Mouse (Mus musculus) heart, adult 2 months (tissue): ENCODE results near the gene Psen1.

Experiments used
- CTCF ChIP-seq: fragments of 200-600 bp; IDR thresholded peaks from 2 replicates; pipeline ENCODE4 v1.8.1; 2022; ENCODE audit warnings: antibody characterized with exemption, mild to moderate bottlenecking, moderate library complexity
- EP300 ChIP-seq: fragments of 200-500 bp; IDR thresholded peaks from 2 replicates; pipeline ENCODE4 v1.6.1; 2011; ENCODE audit warnings: low read depth, low read length, control low read depth; ENCODE audit not compliant: insufficient read depth
- POLR2A ChIP-seq: fragments of 200-500 bp; IDR thresholded peaks from 2 replicates; pipeline ENCODE4 v1.6.1; 2011; ENCODE audit warnings: mild to moderate bottlenecking, low read depth, low read length, control low read depth; ENCODE audit not compliant: insufficient read depth

DNA sequence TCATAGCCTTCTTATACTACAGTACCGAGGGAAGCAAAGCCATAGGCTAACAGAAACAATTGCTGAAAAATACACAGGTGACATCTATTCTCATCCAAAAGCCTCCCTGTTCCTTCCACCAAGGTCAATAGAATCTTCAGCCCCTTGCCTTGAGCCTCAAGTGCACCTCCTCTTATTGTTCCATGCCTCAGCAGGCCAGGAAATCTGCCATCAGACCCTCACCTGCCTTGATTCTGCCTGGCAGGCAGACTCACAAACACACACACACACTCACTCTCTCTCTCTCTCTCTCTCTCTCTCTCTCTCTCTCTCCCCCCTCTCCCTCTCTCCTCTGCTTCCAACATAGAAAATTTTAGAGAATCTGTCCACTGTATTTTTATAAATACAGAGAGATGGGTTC is 31.5 kb downstream of the Psen1 start:
- no peak for TF ChIP-seq EP300
- TF ChIP-seq CTCF, result no peak
- no peak for TF ChIP-seq POLR2A
